Mouse (Mus musculus) forebrain, embryonic 13.5 days (tissue): ENCODE data around the gene Foxp4. TPM values are rescaled to one million over a fixed set of nuclear protein-coding genes. Genes with fewer than 3 reads are reported as not detected.

Experiments used
- ATAC-seq: fragments of 200-750 bp; cut with Nextera tagmentation; 2 replicates; pipeline ENCODE4 v1.8.0; 2017
- H3K27ac ChIP-seq: fragments of 300-500 bp; sonication (generic); 2 replicates; pipeline ENCODE4 v1.5.1; 2015; ENCODE audit warnings: inconsistent platforms, mild to moderate bottlenecking, moderate library complexity
- H3K27me3 ChIP-seq: fragments of 300-500 bp; sonication (generic); 2 replicates; pipeline ENCODE4 v1.6.1; 2015; ENCODE audit warnings: mild to moderate bottlenecking, inconsistent platforms
- H3K36me3 ChIP-seq: fragments of 300-500 bp; sonication (generic); 2 replicates; pipeline ENCODE4 v1.6.1; 2015; ENCODE audit warnings: mild to moderate bottlenecking, inconsistent platforms; ENCODE audit not compliant: poor library complexity, severe bottlenecking
- H3K4me1 ChIP-seq: fragments of 300-500 bp; sonication (generic); 2 replicates; pipeline ENCODE4 v1.6.1; 2015; ENCODE audit warnings: inconsistent platforms
- H3K4me2 ChIP-seq: fragments of 300-500 bp; sonication (generic); 2 replicates; pipeline ENCODE4 v1.6.1; 2015; ENCODE audit warnings: inconsistent platforms, mild to moderate bottlenecking, moderate library complexity
- H3K4me3 ChIP-seq: fragments of 300-500 bp; sonication (generic); 2 replicates; pipeline ENCODE4 v1.5.1; 2015; ENCODE audit warnings: mild to moderate bottlenecking, inconsistent platforms
- H3K9ac ChIP-seq: fragments of 300-500 bp; sonication (generic); 2 replicates; pipeline ENCODE4 v1.6.1; 2015; ENCODE audit warnings: mild to moderate bottlenecking, inconsistent platforms
- H3K9me3 ChIP-seq: fragments of 300-500 bp; sonication (generic); replicated peaks from 2 replicates; pipeline ENCODE4 v1.6.1; 2016; ENCODE audit warnings: inconsistent platforms
- WGBS: fragments of 180-500 bp; shearing (Covaris S2); methylation state at CpG from one replicate; pipeline ENCODE4 v1.1.7; 2015; 5-methylcytosine and 5-hydroxymethylcytosine counted together
- polyA plus RNA-seq: library from polyadenylated mRNA; unstranded; fragments of >200 nt; fragmentation: Nextera tagmentation; extraction: Ambion mirVana; gene quantifications from 2 replicates; pipeline ENCODE4 v1.2.1, GENCODE M21; 2015

Gene Foxp4
- polyA plus RNA-seq, 1 experiment from 2014 or later = 15.6 TPM

GRCm38 (mm10) chr17:47923678-47924382 is 615 bp downstream of the Foxp4 start:
- Histone ChIP-seq H3K4me2 (peak overlapping the region; percentile 74), H3K27me3 (peaks cover 51% of the 10 kb centered on the region), H3K36me3 (peaks cover 10% of the 10 kb centered on the region; the same call in 1 of the 2 replicates), H3K4me1 (peaks cover 63% of the 10 kb centered on the region), H3K4me3 (peak overlapping the region; percentile 68), H3K27ac (peak overlapping the region; percentile 93), H3K9ac (peak overlapping the region; percentile 89), H3K9me3 (no peaks in the 10 kb centered on the region)
- under 1% methylated on average over 55 of the region's 65 CpGs for WGBS
- peak; percentile 52 for ATAC-seq

GRCm38 (mm10) chr17:47923011-47923677 is 1.3 kb downstream of the Foxp4 start:
- Histone ChIP-seq H3K4me2 (peak overlapping the region; percentile 74), H3K4me1 (peaks cover 68% of the 10 kb centered on the region), H3K9me3 (no peaks in the 10 kb centered on the region), H3K27ac (peak overlapping the region; percentile 93; the same call in 1 of the 2 replicates), H3K4me3 (peak overlapping the region; percentile 68), H3K27me3 (peaks cover 58% of the 10 kb centered on the region), H3K36me3 (peaks cover 13% of the 10 kb centered on the region; the same call in 1 of the 2 replicates), H3K9ac (peak overlapping the region; percentile 89)
- WGBS = under 1% methylated on average over 28 of the region's 28 CpGs
- no peak for ATAC-seq

- ATAC-seq = no peak
- peak overlapping the region; percentile 89 for H3K9ac ChIP-seq
- H3K4me1 ChIP-seq = peaks cover 74% of the 10 kb centered on the region
- H3K36me3 ChIP-seq = peaks cover 13% of the 10 kb centered on the region; the same call in 1 of the 2 replicates
- no peaks in the 10 kb centered on the region for H3K9me3 ChIP-seq
- H3K4me2 ChIP-seq = peak overlapping the region; percentile 74
- H3K27me3 ChIP-seq = peaks cover 63% of the 10 kb centered on the region
- peak overlapping the region; percentile 68 for H3K4me3 ChIP-seq
- peak overlapping the region; percentile 40; the same call in 1 of the 2 replicates for H3K27ac ChIP-seq
- WGBS = 1% methylated on average over 24 of the region's 24 CpGs
Observed at GRCm38 (mm10) chr17:47922579-47922978, 1.9 kb downstream of the Foxp4 start.

- H3K4me2 ChIP-seq = peak overlapping the region; percentile 74
- no peaks in the 10 kb centered on the region for H3K9me3 ChIP-seq
- no peak overlapping the region for H3K27ac ChIP-seq
- H3K4me1 ChIP-seq = peaks cover 77% of the 10 kb centered on the region
- peak overlapping the region; percentile 89 for H3K9ac ChIP-seq
- peaks cover 13% of the 10 kb centered on the region; the same call in 1 of the 2 replicates for H3K36me3 ChIP-seq
- no peak for ATAC-seq
- peaks cover 65% of the 10 kb centered on the region for H3K27me3 ChIP-seq
- peak overlapping the region; percentile 68 for H3K4me3 ChIP-seq
- 3% methylated on average over 21 of the region's 21 CpGs for WGBS
Observed at GRCm38 (mm10) chr17:47922116-47922515, 2.3 kb downstream of the Foxp4 start.

- WGBS = 29% methylated on average over 4 of the region's 4 CpGs
- no peak for ATAC-seq
- Histone ChIP-seq H3K4me1 (peaks cover 83% of the 10 kb centered on the region), H3K9ac (peak overlapping the region; percentile 89), H3K9me3 (no peaks in the 10 kb centered on the region), H3K4me3 (peak overlapping the region; percentile 68), H3K4me2 (peak overlapping the region; percentile 74), H3K27me3 (peaks cover 68% of the 10 kb centered on the region), H3K36me3 (peaks cover 13% of the 10 kb centered on the region; the same call in 1 of the 2 replicates), H3K27ac (no peak overlapping the region)
Observed at GRCm38 (mm10) chr17:47921136-47921665, 3.2 kb downstream of the Foxp4 start.

- no peak overlapping the region for H3K27ac ChIP-seq
- no peak for ATAC-seq
- H3K4me1 ChIP-seq = peaks cover 83% of the 10 kb centered on the region
- H3K9me3 ChIP-seq = no peaks in the 10 kb centered on the region
- peak overlapping the region; percentile 74 for H3K4me2 ChIP-seq
- H3K4me3 ChIP-seq = peak overlapping the region; percentile 68
- peaks cover 73% of the 10 kb centered on the region for H3K27me3 ChIP-seq
- peaks cover 13% of the 10 kb centered on the region; the same call in 1 of the 2 replicates for H3K36me3 ChIP-seq
- H3K9ac ChIP-seq = peak overlapping the region; percentile 34; the same call in 1 of the 2 replicates
- WGBS = 33% methylated on average over 5 of the region's 5 CpGs
Observed at GRCm38 (mm10) chr17:47919826-47920225, 4.6 kb downstream of the Foxp4 start.

GRCm38 (mm10) chr17:47917907-47918306 is 6.5 kb downstream of the Foxp4 start:
- peak overlapping the region; percentile 22 for H3K4me2 ChIP-seq
- ATAC-seq = no peak
- peaks cover 75% of the 10 kb centered on the region for H3K27me3 ChIP-seq
- no peaks in the 10 kb centered on the region for H3K9me3 ChIP-seq
- H3K36me3 ChIP-seq = peaks cover 13% of the 10 kb centered on the region; the same call in 1 of the 2 replicates
- H3K4me3 ChIP-seq = no peak overlapping the region
- H3K27ac ChIP-seq = no peak overlapping the region
- WGBS = 84% methylated on average over 5 of the region's 5 CpGs
- H3K4me1 ChIP-seq = peaks cover 92% of the 10 kb centered on the region
- no peak overlapping the region; the same call in 1 of the 2 replicates for H3K9ac ChIP-seq

GRCm38 (mm10) chr17:47917212-47917611 is 7.2 kb downstream of the Foxp4 start:
- Histone ChIP-seq H3K4me3 (no peak overlapping the region), H3K36me3 (peaks cover 13% of the 10 kb centered on the region; the same call in 1 of the 2 replicates), H3K4me2 (no peak overlapping the region), H3K4me1 (peaks cover 88% of the 10 kb centered on the region), H3K9me3 (no peaks in the 10 kb centered on the region), H3K27me3 (peaks cover 82% of the 10 kb centered on the region), H3K9ac (no peak overlapping the region), H3K27ac (no peak overlapping the region)
- no peak for ATAC-seq
- WGBS = 85% methylated on average over 3 of the region's 3 CpGs

- WGBS = 6% methylated on average over 9 of the region's 9 CpGs
- H3K4me1 ChIP-seq = peaks cover 84% of the 10 kb centered on the region
- H3K9ac ChIP-seq = no peak overlapping the region
Observed at GRCm38 (mm10) chr17:47914676-47915219, 9.7 kb downstream of the Foxp4 start.

GRCm38 (mm10) chr17:47909091-47910001 is 15.1 kb downstream of the Foxp4 start:
- peaks cover 85% of the 10 kb centered on the region for H3K27me3 ChIP-seq

More at GRCm38 (mm10) chr17:47914676-47915219, 9.7 kb downstream of the Foxp4 start:
- ATAC-seq = peak; percentile 85
- Histone ChIP-seq H3K4me3 (no peak overlapping the region), H3K9me3 (no peaks in the 10 kb centered on the region), H3K27ac (peak overlapping the region; percentile 79), H3K27me3 (peaks cover 78% of the 10 kb centered on the region), H3K36me3 (peaks cover 12% of the 10 kb centered on the region; the same call in 1 of the 2 replicates), H3K4me2 (peak overlapping the region; percentile 35)

GRCm38 (mm10) chr17:47908079-47908478 is 16.4 kb downstream of the Foxp4 start:
- Histone ChIP-seq H3K9ac (no peak overlapping the region), H3K9me3 (no peaks in the 10 kb centered on the region), H3K4me3 (0 out of 2 replicates have a peak overlapping the region, but pooled peaks have one; percentile 3), H3K36me3 (peaks cover 12% of the 10 kb centered on the region), H3K4me1 (peaks cover 77% of the 10 kb centered on the region), H3K27ac (peak overlapping the region; percentile 54), H3K4me2 (peak overlapping the region; percentile 29), H3K27me3 (peaks cover 92% of the 10 kb centered on the region)
- ATAC-seq = no peak
- WGBS = 81% methylated on average over 2 of the region's 2 CpGs

More at GRCm38 (mm10) chr17:47909091-47910001, 15.1 kb downstream of the Foxp4 start:
- no peaks in the 10 kb centered on the region for H3K9me3 ChIP-seq
- H3K36me3 ChIP-seq = peaks cover under 1% of the 10 kb centered on the region
- peaks cover 82% of the 10 kb centered on the region for H3K4me1 ChIP-seq
- peak overlapping the region; percentile 56 for H3K4me2 ChIP-seq
- peak overlapping the region; percentile 29 for H3K4me3 ChIP-seq
- peak overlapping the region; percentile 70 for H3K27ac ChIP-seq
- WGBS = 9% methylated on average over 42 of the region's 51 CpGs
- H3K9ac ChIP-seq = peak overlapping the region; percentile 45
- peak; percentile 72 for ATAC-seq
